Mouse (Mus musculus) kidney, embryonic 16.5 days (tissue): ENCODE measurements around the gene Dtx2. TPM values are rescaled to one million over a fixed set of nuclear protein-coding genes. Genes with fewer than 3 reads are reported as not detected.

Experiments used
- ATAC-seq: fragments of 200-750 bp; cut with Nextera tagmentation; 2 replicates; pipeline ENCODE4 v1.8.0; 2017; ENCODE audit warnings: moderate TSS enrichment; ENCODE audit not compliant: low FRiP score, low TSS enrichment
- H3K27ac ChIP-seq: fragments of 300-500 bp; sonication (generic); 2 replicates; pipeline ENCODE4 v1.5.1; 2014; ENCODE audit warnings: low read length
- H3K27me3 ChIP-seq: fragments of 300-500 bp; sonication (generic); 2 replicates; pipeline ENCODE4 v1.6.1; 2014; ENCODE audit warnings: low read length, control low read depth, mixed read lengths; ENCODE audit not compliant: insufficient read depth
- H3K36me3 ChIP-seq: fragments of 300-500 bp; sonication (generic); 2 replicates; pipeline ENCODE4 v1.6.1; 2014; ENCODE audit warnings: low read length, control low read depth, mixed read lengths; ENCODE audit not compliant: insufficient read depth
- H3K4me1 ChIP-seq: fragments of 300-500 bp; sonication (generic); 2 replicates; pipeline ENCODE4 v1.6.1; 2014; ENCODE audit warnings: low read length, control low read depth, mixed read lengths; ENCODE audit not compliant: insufficient read depth
- H3K4me2 ChIP-seq: fragments of 300-500 bp; sonication (generic); replicated peaks from 2 replicates; pipeline ENCODE4 v1.6.1; 2014; ENCODE audit warnings: low read depth, low read length
- H3K4me3 ChIP-seq: fragments of 300-500 bp; sonication (generic); 2 replicates; pipeline ENCODE4 v1.5.1; 2014; ENCODE audit warnings: mild to moderate bottlenecking, low read length
- H3K9ac ChIP-seq: fragments of 300-500 bp; sonication (generic); replicated peaks from 2 replicates; pipeline ENCODE4 v1.6.1; 2014; ENCODE audit warnings: low read length
- H3K9me3 ChIP-seq: fragments of 300-500 bp; sonication (generic); 2 replicates; pipeline ENCODE4 v1.6.1; 2016; ENCODE audit warnings: low read length, control low read depth
- WGBS: fragments of 180-500 bp; shearing (Covaris S2); extraction: QIAGEN DNeasy Blood & Tissue Kit; methylation state at CpG from one replicate; pipeline ENCODE4 v1.1.7; 2014; 5-methylcytosine and 5-hydroxymethylcytosine counted together
- polyA plus RNA-seq: library from polyadenylated mRNA; unstranded; fragments of >200 nt; fragmentation: Nextera tagmentation; extraction: Ambion mirVana; gene quantifications from 2 replicates; pipeline ENCODE4 v1.2.1, GENCODE M21; 2015

Gene Dtx2
- polyA plus RNA-seq, 1 experiment from 2014 or later, result 32.9 TPM

DNA sequence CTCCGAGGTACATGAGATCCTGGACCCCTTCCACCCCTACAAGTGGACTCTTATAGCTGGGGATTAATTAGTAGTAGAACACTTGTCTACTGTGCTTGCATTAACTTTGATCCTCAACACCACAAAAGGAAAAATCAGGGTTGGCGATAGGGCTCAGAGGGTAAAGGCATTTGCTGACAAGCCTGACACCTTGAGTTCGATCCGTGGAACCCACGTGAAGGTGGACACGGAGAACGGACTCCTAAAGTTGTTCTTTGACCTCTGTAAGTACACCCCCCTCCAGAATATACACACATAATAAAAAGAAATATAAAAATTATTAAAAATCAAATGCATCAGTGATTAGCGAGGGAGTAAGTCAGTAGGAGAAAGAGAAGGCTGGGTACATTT, 270 bp upstream of the Dtx2 start:
- H3K4me3 ChIP-seq, result no peak overlapping the region
- peak; percentile 20; the same call in 1 of the 2 replicates for ATAC-seq

DNA sequence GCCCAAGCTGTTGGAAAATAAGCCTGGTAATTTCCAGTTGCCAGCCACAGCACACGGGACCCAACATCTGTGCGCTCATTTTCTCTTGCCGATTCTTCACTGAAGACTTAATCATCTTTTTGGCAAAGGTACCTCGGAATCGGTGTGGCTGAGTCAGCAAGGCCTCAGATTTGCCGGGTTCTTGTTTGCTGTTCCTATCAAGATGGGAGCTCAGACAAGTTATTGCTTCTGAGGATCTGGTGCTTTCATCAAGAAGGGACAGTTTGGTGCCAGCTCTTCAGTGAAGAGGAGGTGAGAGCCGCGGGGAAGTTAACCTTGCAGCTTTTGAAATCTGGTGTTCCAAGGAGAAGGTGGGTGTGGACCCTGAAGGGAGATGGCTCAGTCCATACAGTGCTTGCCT, 1.6 kb downstream of the Dtx2 start:
- H3K27ac ChIP-seq, result no peak overlapping the region
- no peak overlapping the region for H3K4me3 ChIP-seq
- H3K27me3 ChIP-seq, result no peaks in the 10 kb centered on the region
- 90% methylated on average over 8 of the region's 8 CpGs for WGBS
- H3K9ac ChIP-seq, result no peak overlapping the region
- H3K4me2 ChIP-seq, result peak overlapping the region; percentile 61; the same call in 1 of the 2 replicates
- H3K4me1 ChIP-seq, result peaks cover 7% of the 10 kb centered on the region
- ATAC-seq, result no peak
- H3K9me3 ChIP-seq, result no peaks in the 10 kb centered on the region
- peaks cover 20% of the 10 kb centered on the region for H3K36me3 ChIP-seq

More for the DNA sequence above, 270 bp upstream of the Dtx2 start:
- H3K4me1 ChIP-seq, result peaks cover 7% of the 10 kb centered on the region
- H3K9ac ChIP-seq, result no peak overlapping the region
- H3K36me3 ChIP-seq, result peaks cover 20% of the 10 kb centered on the region
- 62% methylated on average over 8 of the region's 8 CpGs for WGBS
- no peaks in the 10 kb centered on the region for H3K9me3 ChIP-seq
- no peak overlapping the region for H3K4me2 ChIP-seq
- no peak overlapping the region for H3K27ac ChIP-seq
- H3K27me3 ChIP-seq, result no peaks in the 10 kb centered on the region

DNA sequence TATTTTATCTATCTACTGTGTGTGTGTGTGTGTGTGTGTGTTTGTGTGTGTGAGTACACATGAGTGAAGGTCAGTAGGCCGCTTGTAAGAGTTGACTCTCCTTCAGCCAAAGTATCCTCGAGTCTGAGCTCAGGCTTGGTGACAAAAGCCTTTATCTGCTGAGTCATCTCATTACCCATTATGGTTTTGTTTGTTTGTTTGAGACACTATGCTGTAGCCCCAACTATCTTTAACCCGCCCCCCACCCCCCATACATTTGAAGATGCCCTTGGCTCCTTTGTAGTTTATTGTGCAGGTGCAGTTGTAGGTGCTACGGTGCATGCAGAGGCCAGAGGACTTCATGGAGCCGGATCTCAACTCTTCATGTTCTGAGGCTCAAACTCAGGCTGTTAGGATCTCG, 6.6 kb downstream of the Dtx2 start:
- 93% methylated on average over 6 of the region's 6 CpGs for WGBS
- Histone ChIP-seq H3K4me3 (no peak overlapping the region), H3K27ac (no peak overlapping the region), H3K27me3 (no peaks in the 10 kb centered on the region), H3K9ac (no peak overlapping the region), H3K36me3 (peaks cover 31% of the 10 kb centered on the region), H3K4me2 (no peak overlapping the region), H3K4me1 (0 out of 2 replicates have a peak, but pooled peaks cover 9% of the 10 kb centered on the region), H3K9me3 (no peaks in the 10 kb centered on the region)
- ATAC-seq, result no peak

DNA sequence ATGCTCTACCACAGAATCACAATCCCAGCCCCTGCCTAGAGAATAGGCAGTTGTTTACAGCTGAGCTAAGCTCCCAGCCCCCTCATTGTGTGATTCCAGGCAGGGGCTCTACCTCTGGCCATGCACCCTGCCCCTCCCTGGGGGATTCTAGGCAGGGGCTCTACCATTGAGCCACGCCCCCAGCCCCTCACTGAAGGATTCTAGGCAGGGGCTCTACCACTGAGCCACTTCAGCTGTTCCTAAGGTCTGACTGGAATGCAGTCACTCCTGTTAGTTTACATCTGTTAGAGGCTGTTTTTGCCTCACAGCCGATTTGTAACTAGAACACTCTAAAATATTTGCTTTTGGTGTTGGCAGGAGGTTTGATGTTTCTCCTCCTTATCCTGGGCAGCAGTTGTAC, 7.7 kb downstream of the Dtx2 start:
- Histone ChIP-seq H3K9me3 (no peaks in the 10 kb centered on the region), H3K27me3 (no peaks in the 10 kb centered on the region), H3K4me3 (no peak overlapping the region), H3K9ac (no peak overlapping the region), H3K4me2 (no peak overlapping the region), H3K27ac (0 out of 2 replicates have a peak overlapping the region, but pooled peaks have one; percentile 4), H3K4me1 (0 out of 2 replicates have a peak, but pooled peaks cover 9% of the 10 kb centered on the region), H3K36me3 (peaks cover 30% of the 10 kb centered on the region)
- WGBS, result 57% methylated on average over 2 of the region's 2 CpGs
- ATAC-seq, result no peak

DNA sequence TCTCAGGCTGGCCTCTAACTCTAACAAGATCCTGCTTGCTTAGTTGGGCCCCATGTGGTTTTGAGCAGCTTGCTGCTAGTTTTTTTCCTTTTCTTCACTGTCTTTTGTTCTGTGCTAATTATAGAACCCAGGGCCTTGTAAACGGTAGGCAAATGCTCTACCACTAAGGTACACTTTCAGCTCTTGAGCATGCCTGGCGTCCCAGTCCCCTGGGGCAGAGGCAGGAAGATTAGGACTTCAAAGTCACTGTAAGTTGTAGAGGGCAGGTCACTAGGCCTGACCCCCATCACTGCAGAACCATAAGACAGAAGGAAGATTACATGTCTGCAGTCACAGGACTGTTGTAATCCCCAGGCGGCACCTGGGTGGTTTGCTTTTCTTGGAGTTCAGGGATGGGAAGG, 8.2 kb downstream of the Dtx2 start:
- 0 out of 2 replicates have a peak, but pooled peaks cover 11% of the 10 kb centered on the region for H3K4me1 ChIP-seq
- no peaks in the 10 kb centered on the region for H3K9me3 ChIP-seq
- peaks cover 26% of the 10 kb centered on the region for H3K36me3 ChIP-seq
- H3K4me3 ChIP-seq, result no peak overlapping the region
- no peak overlapping the region for H3K9ac ChIP-seq
- no peak for ATAC-seq
- 22% methylated on average over 3 of the region's 3 CpGs for WGBS
- no peaks in the 10 kb centered on the region for H3K27me3 ChIP-seq
- 0 out of 2 replicates have a peak overlapping the region, but pooled peaks have one; percentile 4 for H3K27ac ChIP-seq
- H3K4me2 ChIP-seq, result no peak overlapping the region

DNA sequence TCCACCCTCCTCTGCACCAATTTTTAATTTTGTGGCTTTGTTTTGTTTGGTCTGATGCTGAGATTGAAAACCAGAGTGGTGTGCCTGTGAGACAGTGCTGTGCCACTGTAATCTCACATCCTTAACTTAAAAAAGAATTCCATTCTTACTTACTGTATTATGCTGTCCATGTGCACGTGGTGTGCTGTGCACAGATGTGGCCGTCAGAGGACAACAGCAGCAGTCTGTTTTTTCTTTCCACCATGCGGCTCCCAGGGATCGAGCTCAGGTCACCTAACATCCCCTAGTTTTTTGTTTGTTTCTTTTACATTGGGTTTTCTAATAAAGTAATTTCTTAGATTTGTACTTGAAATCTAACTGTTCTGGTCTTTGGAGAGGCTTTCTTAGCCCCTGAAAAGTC, 9.9 kb downstream of the Dtx2 start:
- ATAC-seq, result no peak
- 0 out of 2 replicates have a peak, but pooled peaks cover 12% of the 10 kb centered on the region for H3K4me1 ChIP-seq
- no peaks in the 10 kb centered on the region for H3K27me3 ChIP-seq
- no peak overlapping the region for H3K4me3 ChIP-seq
- peaks cover 13% of the 10 kb centered on the region; the same call in 1 of the 2 replicates for H3K36me3 ChIP-seq
- H3K9ac ChIP-seq, result no peak overlapping the region
- H3K27ac ChIP-seq, result no peak overlapping the region
- no peak overlapping the region for H3K4me2 ChIP-seq
- 42% methylated on average over 4 of the region's 4 CpGs for WGBS
- no peaks in the 10 kb centered on the region for H3K9me3 ChIP-seq

DNA sequence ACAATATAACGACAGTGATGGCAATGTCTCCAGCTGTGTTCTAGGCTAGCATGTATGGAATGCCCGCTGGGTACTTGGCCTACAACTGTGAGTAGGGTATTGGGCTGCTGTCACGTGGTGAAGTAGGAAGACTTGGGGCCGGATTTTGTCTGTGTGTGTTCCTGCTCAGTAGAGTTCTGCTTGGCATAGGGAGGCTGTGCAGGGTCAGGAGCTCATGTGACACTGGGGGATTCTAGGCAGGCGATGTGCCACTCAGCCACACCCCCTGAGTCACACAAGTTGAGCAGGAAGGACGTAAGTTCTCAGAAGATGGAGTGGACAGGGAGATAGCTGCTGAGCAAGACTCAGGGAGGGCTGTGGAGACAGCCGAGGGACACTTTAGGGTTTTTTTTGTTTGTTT, 13.1 kb downstream of the Dtx2 start:
- Histone ChIP-seq H3K9me3 (no peaks in the 10 kb centered on the region), H3K4me2 (no peak overlapping the region)

DNA sequence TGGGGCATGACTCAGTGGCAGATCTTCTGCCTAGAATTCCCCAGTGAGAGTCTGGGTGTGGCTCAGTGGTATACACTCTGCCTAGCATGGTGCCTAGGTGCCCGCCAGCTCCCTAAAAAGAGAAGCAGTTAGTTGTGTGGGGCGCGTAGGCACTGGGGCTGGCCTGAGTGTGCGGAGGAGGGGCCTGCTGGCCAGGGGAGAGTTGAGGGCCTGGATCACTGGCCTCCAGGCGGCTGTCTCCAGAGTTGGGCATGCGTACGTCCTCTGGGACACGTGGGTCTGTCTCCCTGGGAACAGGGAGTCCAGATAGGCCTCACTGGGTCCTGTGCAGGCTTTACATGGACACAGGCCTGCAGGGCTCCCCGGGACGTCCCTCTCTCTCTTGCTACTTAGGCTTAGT, 20.3 kb downstream of the Dtx2 start:
- Histone ChIP-seq H3K4me1 (0 out of 2 replicates have a peak, but pooled peaks cover 7% of the 10 kb centered on the region), H3K36me3 (peaks cover 21% of the 10 kb centered on the region), H3K27ac (peak overlapping the region; percentile 25; the same call in 1 of the 2 replicates), H3K9me3 (no peaks in the 10 kb centered on the region), H3K27me3 (no peaks in the 10 kb centered on the region), H3K4me3 (no peak overlapping the region), H3K4me2 (no peak overlapping the region), H3K9ac (no peak overlapping the region)
- 72% methylated on average over 10 of the region's 10 CpGs for WGBS
- ATAC-seq, result peak; percentile 72

More for the DNA sequence above, 13.1 kb downstream of the Dtx2 start:
- 64% methylated on average over 7 of the region's 7 CpGs for WGBS
- Histone ChIP-seq H3K9ac (no peak overlapping the region), H3K4me1 (0 out of 2 replicates have a peak, but pooled peaks cover 11% of the 10 kb centered on the region), H3K27me3 (no peaks in the 10 kb centered on the region), H3K36me3 (peaks cover 23% of the 10 kb centered on the region), H3K27ac (no peak overlapping the region), H3K4me3 (no peak overlapping the region)
- no peak for ATAC-seq

DNA sequence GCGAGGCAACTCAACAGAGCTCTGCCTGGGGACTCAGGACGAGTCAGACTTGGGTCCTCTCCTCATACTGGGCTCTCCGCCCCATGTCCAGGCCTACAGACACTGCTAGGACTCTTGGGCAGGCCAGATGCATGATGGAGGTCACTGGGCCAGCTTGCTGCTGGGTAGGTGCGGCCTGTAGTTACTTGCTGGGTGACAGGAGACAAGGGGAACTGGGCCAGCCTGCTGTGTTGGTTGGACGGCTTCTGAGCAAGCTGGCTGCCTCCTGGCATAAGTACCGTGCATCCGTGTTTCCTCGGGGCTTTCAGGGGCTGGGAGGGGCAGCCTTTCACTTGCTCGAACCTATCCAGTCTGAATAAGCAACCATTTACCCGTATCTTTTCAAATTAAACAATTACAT, 21.0 kb downstream of the Dtx2 start:
- no peak overlapping the region for H3K9ac ChIP-seq
- no peaks in the 10 kb centered on the region for H3K9me3 ChIP-seq
- no peak overlapping the region for H3K4me3 ChIP-seq
- peaks cover 14% of the 10 kb centered on the region for H3K36me3 ChIP-seq
- no peak overlapping the region for H3K4me2 ChIP-seq
- H3K4me1 ChIP-seq, result 0 out of 2 replicates have a peak, but pooled peaks cover 7% of the 10 kb centered on the region
- H3K27me3 ChIP-seq, result no peaks in the 10 kb centered on the region
- no peak for ATAC-seq
- 85% methylated on average over 10 of the region's 10 CpGs for WGBS
- H3K27ac ChIP-seq, result peak overlapping the region; percentile 25; the same call in 1 of the 2 replicates

DNA sequence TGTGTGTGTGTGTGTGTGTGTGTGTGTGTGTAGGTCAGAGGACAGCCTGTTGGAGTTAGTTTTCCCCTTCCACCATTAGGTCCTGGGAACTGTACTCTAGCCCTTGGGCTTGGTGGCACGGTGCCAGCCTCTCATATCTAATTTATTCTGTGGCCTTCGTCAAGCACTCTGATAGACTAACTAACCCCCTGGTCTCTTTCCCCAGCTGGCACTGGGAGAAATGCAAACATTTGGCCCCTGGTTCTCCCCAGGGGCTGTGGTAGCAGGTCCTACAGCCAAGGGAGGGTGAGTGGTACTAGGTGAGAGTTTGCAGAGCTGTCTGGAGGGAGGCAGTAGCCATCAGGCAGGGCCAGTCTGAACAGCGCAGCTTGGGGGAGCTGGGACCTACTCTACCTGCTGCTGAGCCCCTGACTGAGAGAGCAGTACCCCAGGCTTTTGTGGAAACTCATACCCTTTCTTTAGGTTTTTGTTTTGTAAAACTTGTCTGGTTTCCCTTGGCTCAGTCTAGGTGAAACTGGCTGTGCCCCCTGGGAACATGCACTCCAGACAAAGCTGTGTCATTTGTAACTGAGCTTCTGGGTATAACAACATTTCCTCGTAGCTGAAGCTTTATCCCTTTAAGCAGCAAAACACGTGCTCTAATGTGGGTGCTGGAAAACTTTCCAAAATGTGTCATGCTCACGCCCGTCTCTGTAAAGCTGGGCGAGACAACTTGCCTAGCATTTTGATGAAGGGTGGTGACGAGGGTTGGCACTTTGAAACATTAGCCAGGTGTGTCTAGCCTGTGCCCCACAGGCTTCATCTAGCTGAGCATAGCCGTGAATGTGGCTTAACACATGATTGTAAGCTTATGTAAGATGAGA, 21.6 kb downstream of the Dtx2 start:
- 0 out of 2 replicates have a peak overlapping the region, but pooled peaks have one; percentile 13 for H3K9ac ChIP-seq

More for the DNA sequence above, 21.6 kb downstream of the Dtx2 start:
- H3K4me1 ChIP-seq, result 0 out of 2 replicates have a peak, but pooled peaks cover 7% of the 10 kb centered on the region
- peak overlapping the region; percentile 72 for H3K27ac ChIP-seq
- no peaks in the 10 kb centered on the region for H3K9me3 ChIP-seq
- WGBS, result 70% methylated on average over 10 of the region's 10 CpGs
- H3K36me3 ChIP-seq, result peaks cover 13% of the 10 kb centered on the region
- no peak overlapping the region for H3K4me3 ChIP-seq
- no peaks in the 10 kb centered on the region for H3K27me3 ChIP-seq
- peak; percentile 41; the same call in 1 of the 2 replicates for ATAC-seq
- H3K4me2 ChIP-seq, result no peak overlapping the region
